Mouse (Mus musculus): Measurements from ENCODE around the gene Zfp467. TPM values are rescaled to one million over a fixed set of nuclear protein-coding genes. Genes with fewer than 3 reads are reported as not detected.

Zfp467 gene
- total and polyA plus RNA-seq, 3 experiments, result 0.85 to 5.7 TPM; not detected in 1

- no peak overlapping the region for H3K4me3 ChIP-seq (ENCODE audit: control insufficient read depth in 1 of 2, insufficient read depth in 1 of 2, low read depth in 2 of 2, low read length in 2 of 2)
- no peaks in the 10 kb centered on the region for H3K79me2 ChIP-seq (ENCODE audit: control insufficient read depth, insufficient read depth, low read length, poor library complexity)
- H3K9me3 ChIP-seq (replicated peaks; ENCODE audit: insufficient read depth, low read length), result no peaks in the 10 kb centered on the region
- H3K27ac ChIP-seq (ENCODE audit: control insufficient read depth, low read depth, low read length), result no peak overlapping the region
- no peak for TF ChIP-seq ETS1 (IDR thresholded peaks at IDR 0.05; ENCODE audit: low read depth, low read length)
- TF ChIP-seq POLR2AphosphoS2 (IDR thresholded peaks at IDR 0.05; ENCODE audit: low read length), result no peak
- TF ChIP-seq ZNF384 (IDR thresholded peaks at IDR 0.05; ENCODE audit: low read depth, low read length), result no peak
- TF ChIP-seq GATA1 (IDR thresholded peaks at IDR 0.05; ENCODE audit: low read depth, low read length), result no peak
- TF ChIP-seq TAL1 (IDR thresholded peaks at IDR 0.05; ENCODE audit: low read length), result no peak
- TF ChIP-seq CHD2 (IDR thresholded peaks at IDR 0.05; ENCODE audit: low read length), result no peak
- no peak for TF ChIP-seq MAX (IDR thresholded peaks at IDR 0.05; ENCODE audit: low read length)
- TF ChIP-seq GABPA (IDR thresholded peaks at IDR 0.05; ENCODE audit: low read depth, low read length), result no peak
- no peaks in the 10 kb centered on the region for H3K27me3 ChIP-seq (ENCODE audit: control insufficient read depth in 1 of 2, insufficient read depth in 2 of 2, low read length in 2 of 2)
- DNase-seq (ENCODE audit: low read depth, low spot score), result no peak
- no peaks in the 10 kb centered on the region for H3K4me1 ChIP-seq (ENCODE audit: control insufficient read depth in 1 of 2, insufficient read depth in 2 of 2, low read length in 2 of 2)
- no peaks in the 10 kb centered on the region for H3K36me3 ChIP-seq (ENCODE audit: control insufficient read depth in 1 of 2, insufficient read depth in 2 of 2, low read length in 2 of 2)
- H3K9ac ChIP-seq (ENCODE audit: control insufficient read depth, low read depth, low read length, poor library complexity, severe bottlenecking), result no peak overlapping the region
Measured at GRCm38 (mm10) chr6:48415636-48416035, 30.0 kb downstream of the Zfp467 start.

- H3K27ac ChIP-seq (ENCODE audit: control insufficient read depth, low read depth, low read length), result no peak overlapping the region
- no peaks in the 10 kb centered on the region for H3K36me3 ChIP-seq (ENCODE audit: control insufficient read depth in 1 of 2, insufficient read depth in 2 of 2, low read length in 2 of 2)
Measured at GRCm38 (mm10) chr6:48414886-48415285, 30.7 kb downstream of the Zfp467 start.

GRCm38 (mm10) chr6:48413081-48413480 lies 32.5 kb downstream of the Zfp467 start:
- TF ChIP-seq ETS1 (IDR thresholded peaks at IDR 0.05; ENCODE audit: low read depth, low read length) (no peak), CHD2 (IDR thresholded peaks at IDR 0.05; ENCODE audit: low read length) (no peak), RAD21 (IDR thresholded peaks at IDR 0.05; ENCODE audit: low read depth, low read length) (no peak), HCFC1 (IDR thresholded peaks at IDR 0.05; ENCODE audit: low read depth, low read length) (no peak), TCF12 (IDR thresholded peaks at IDR 0.05; ENCODE audit: low read depth, low read length) (no peak)
- Histone ChIP-seq H3K4me1 (ENCODE audit: control insufficient read depth in 1 of 2, insufficient read depth in 2 of 2, low read length in 2 of 2) (no peaks in the 10 kb centered on the region), H3K9me3 (replicated peaks; ENCODE audit: insufficient read depth, low read length) (no peaks in the 10 kb centered on the region), H3K4me3 (ENCODE audit: control insufficient read depth in 1 of 2, insufficient read depth in 1 of 2, low read depth in 2 of 2, low read length in 2 of 2) (no peak overlapping the region), H3K9ac (ENCODE audit: control insufficient read depth, low read depth, low read length, poor library complexity, severe bottlenecking) (no peak overlapping the region), H3K27ac (ENCODE audit: control insufficient read depth, low read depth, low read length) (no peak overlapping the region), H3K27me3 (ENCODE audit: control insufficient read depth in 1 of 2, insufficient read depth in 2 of 2, low read length in 2 of 2) (no peaks in the 10 kb centered on the region), H3K79me2 (ENCODE audit: control insufficient read depth, insufficient read depth, low read length, poor library complexity) (no peaks in the 10 kb centered on the region), H3K36me3 (ENCODE audit: control insufficient read depth in 1 of 2, insufficient read depth in 2 of 2, low read length in 2 of 2) (no peaks in the 10 kb centered on the region)
- DNase-seq (ENCODE audit: low read depth, low spot score), result no peak

More at GRCm38 (mm10) chr6:48414886-48415285, 30.7 kb downstream of the Zfp467 start:
- Histone ChIP-seq H3K27me3 (ENCODE audit: control insufficient read depth in 1 of 2, insufficient read depth in 2 of 2, low read length in 2 of 2) (no peaks in the 10 kb centered on the region), H3K9me3 (replicated peaks; ENCODE audit: insufficient read depth, low read length) (no peaks in the 10 kb centered on the region), H3K4me3 (ENCODE audit: control insufficient read depth in 1 of 2, insufficient read depth in 1 of 2, low read depth in 2 of 2, low read length in 2 of 2) (no peak overlapping the region), H3K4me1 (ENCODE audit: control insufficient read depth in 1 of 2, insufficient read depth in 2 of 2, low read length in 2 of 2) (no peaks in the 10 kb centered on the region), H3K79me2 (ENCODE audit: control insufficient read depth, insufficient read depth, low read length, poor library complexity) (no peaks in the 10 kb centered on the region), H3K9ac (ENCODE audit: control insufficient read depth, low read depth, low read length, poor library complexity, severe bottlenecking) (no peak overlapping the region)
- DNase-seq (ENCODE audit: low read depth, low spot score), result no peak
- TF ChIP-seq CHD2 (IDR thresholded peaks at IDR 0.05; ENCODE audit: low read length) (no peak), ZNF384 (IDR thresholded peaks at IDR 0.05; ENCODE audit: low read depth, low read length) (no peak), CTCF (IDR thresholded peaks at IDR 0.05 in 2 of 3, conservative IDR thresholded peaks at IDR 0.05 in 1 of 3; ENCODE audit: control insufficient read depth in 1 of 3, insufficient read depth in 1 of 3, low read depth in 2 of 3, low read length in 3 of 3, poor library complexity in 1 of 3, severe bottlenecking in 1 of 3) (no peak), ZKSCAN1 (IDR thresholded peaks at IDR 0.05; ENCODE audit: low read depth, low read length) (no peak), HCFC1 (IDR thresholded peaks at IDR 0.05; ENCODE audit: low read depth, low read length) (no peak), UBTF (IDR thresholded peaks at IDR 0.05; ENCODE audit: borderline replicate concordance, insufficient read depth, low read depth, low read length) (no peak), POLR2AphosphoS2 (IDR thresholded peaks at IDR 0.05; ENCODE audit: low read length) (no peak), SMC3 (IDR thresholded peaks at IDR 0.05; ENCODE audit: low read depth, low read length) (no peak), ZC3H11A (IDR thresholded peaks at IDR 0.05; ENCODE audit: low read depth, low read length) (no peak), POLR2AphosphoS5 (IDR thresholded peaks at IDR 0.05; ENCODE audit: borderline replicate concordance, low read depth, low read length) (no peak), ZMIZ1 (IDR thresholded peaks at IDR 0.05; ENCODE audit: low read depth, low read length) (no peak), GABPA (IDR thresholded peaks at IDR 0.05; ENCODE audit: low read depth, low read length) (no peak), MAZ (IDR thresholded peaks at IDR 0.05; ENCODE audit: low read depth, low read length) (no peak), MYB (IDR thresholded peaks at IDR 0.05; ENCODE audit: low read depth, low read length) (no peak)

Measured in MEL (cell line).